ENCODE assay signal across 12 mouse cellular contexts in genomic region chr5:44258163-44258562, GRCm38 (mm10). TPM values are rescaled to one million over a fixed set of nuclear protein-coding genes. Genes with fewer than 3 reads are reported as not detected.
DNase-seq lines count a peak whose midpoint lies in the region; ATAC-seq and TF ChIP-seq lines count a peak whose summit lies in the region.
"Had no signal": no experiment of that assay in that cellular context is flagged by ENCODE, and none has a peak within 500 bp of the region (broad histone marks: within the 10 kb centered on the region; RNA-seq: fewer than 3 reads in every experiment).

No protein-coding gene starts in this region.

- no peaks in the 10 kb centered on the region for H3K4me1 ChIP-seq in kidney, postnatal 0 days (replicated peaks; ENCODE audit: insufficient read depth, low read length)
- H3K4me1 ChIP-seq: embryonic facial prominence, embryonic 10.5 days; forebrain, embryonic 15.5 days had no signal

- no peak overlapping the region for H3K27ac ChIP-seq in kidney, postnatal 0 days
- H3K27ac ChIP-seq: embryonic facial prominence, embryonic 10.5 days; forebrain, embryonic 15.5 days had no signal

- WGBS in kidney, postnatal 0 days, result 71% methylated on average over 1 of the region's 1 CpGs

- no peaks in the 10 kb centered on the region for H3K36me3 ChIP-seq in kidney, postnatal 0 days (ENCODE audit: insufficient read depth, low read length)
- H3K36me3 ChIP-seq: embryonic facial prominence, embryonic 10.5 days; forebrain, embryonic 15.5 days had no signal

- peak; percentile 60; the same call in 1 of the 2 replicates for TF ChIP-seq CTCF in kidney, postnatal 0 days (IDR thresholded peaks at IDR 0.05; ENCODE audit: low read depth)

- no peaks in the 10 kb centered on the region for H3K27me3 ChIP-seq in kidney, postnatal 0 days (ENCODE audit: insufficient read depth, low read length)
- H3K27me3 ChIP-seq: forebrain, embryonic 15.5 days had no signal

- H3K9ac ChIP-seq in kidney, postnatal 0 days (ENCODE audit: low read depth, low read length), result no peak overlapping the region
- H3K9ac ChIP-seq: forebrain, embryonic 15.5 days had no signal

- H3K4me3 ChIP-seq in kidney, postnatal 0 days (replicated peaks; ENCODE audit: low read depth, low read length), result no peak overlapping the region
- H3K4me3 ChIP-seq: embryonic facial prominence, embryonic 10.5 days; forebrain, embryonic 15.5 days had no signal

- peak; percentile 48 for DNase-seq in kidney, postnatal 0 days (ENCODE audit: low spot score)
- no peak for DNase-seq in kidney, postnatal 10 days
- DNase-seq in CD4-positive helper T cell, adult 2 months (ENCODE audit: low read depth, low spot score), result peak; percentile 42
- peak; percentile 24 for DNase-seq in T-cell, adult 2 months (ENCODE audit: low spot score)
- peak; percentile 64 for DNase-seq in naive thymus-derived CD4-positive, alpha-beta T cell, adult 2 months (ENCODE audit: low read depth)
- DNase-seq in ovary, postnatal 36 days (ENCODE audit: low spot score), result no peak
- DNase-seq in ovary, postnatal 10 days (ENCODE audit: low spot score), result no peak
- DNase-seq: layer of hippocampus, postnatal 36 days; right cerebral cortex, postnatal 14 days had no signal

- H3K9me3 ChIP-seq in kidney, postnatal 0 days (replicated peaks; ENCODE audit: low read length), result no peaks in the 10 kb centered on the region
- H3K9me3 ChIP-seq: embryonic facial prominence, embryonic 10.5 days; forebrain, embryonic 15.5 days had no signal

- H3K4me2 ChIP-seq in kidney, postnatal 0 days (ENCODE audit: low read length), result no peak overlapping the region
- H3K4me2 ChIP-seq: forebrain, embryonic 15.5 days had no signal

- no peak for ATAC-seq in kidney, postnatal 0 days (replicated peaks; ENCODE audit: low FRiP score, low read depth)
- ATAC-seq: forebrain, embryonic 15.5 days; inflammation-experienced regulatory T-cells, adult 6 months had no signal

RNA-seq across cellular contexts. Expression of gene Tapt1, which starts 31.7 kb away (rescaled TPM):
- polyA plus RNA-seq in kidney, postnatal 0 days (2015; fragmentation: Nextera tagmentation; extraction: Ambion mirVana), result 27.4 and 28.2 TPM in 2 replicates

Comparison
In these comparisons a context has a peak if more than half of its experiments do, and no peak if none do; other contexts are left out.
1. DNase-seq: peak in kidney, postnatal 0 days (single experiment), CD4-positive helper T cell, adult 2 months (single experiment), T-cell, adult 2 months (single experiment) and naive thymus-derived CD4-positive, alpha-beta T cell, adult 2 months (single experiment); none in kidney, postnatal 10 days (single experiment), ovary, postnatal 36 days (single experiment) and ovary, postnatal 10 days (single experiment).